Mouse (Mus musculus) limb, embryonic 12.5 days (tissue): Measurements from ENCODE around the gene Chst3. TPM values are rescaled to one million over a fixed set of nuclear protein-coding genes. Genes with fewer than 3 reads are reported as not detected.
"Not testable (repeated sequence)": the region's sequence is repeated elsewhere in the genome, so short reads cannot be mapped to it uniquely, and the experiment has no call there.

Experiments
- ATAC-seq: fragments of 200-750 bp; cut with Nextera tagmentation; 2 replicates; pipeline ENCODE4 v1.8.0; 2017; ENCODE audit warnings: low read depth, moderate TSS enrichment; ENCODE audit not compliant: insufficient number of reproducible peaks, insufficient read depth, low FRiP score, low TSS enrichment
- H3K27ac ChIP-seq: fragments of 300-500 bp; sonication (generic); 2 replicates; pipeline ENCODE4 v1.5.1; 2016; ENCODE audit warnings: mild to moderate bottlenecking, moderate library complexity
- H3K27me3 ChIP-seq: fragments of 300-500 bp; sonication (generic); 2 replicates; pipeline ENCODE4 v1.6.1; 2016; ENCODE audit warnings: mild to moderate bottlenecking, moderate library complexity
- H3K36me3 ChIP-seq: fragments of 300-500 bp; sonication (generic); 2 replicates; pipeline ENCODE4 v1.6.1; 2016; ENCODE audit warnings: mild to moderate bottlenecking, moderate library complexity
- H3K4me1 ChIP-seq: fragments of 300-500 bp; sonication (generic); replicated peaks from 2 replicates; pipeline ENCODE4 v1.6.1; 2016
- H3K4me2 ChIP-seq: fragments of 300-500 bp; sonication (generic); 2 replicates; pipeline ENCODE4 v1.6.1; 2016; ENCODE audit warnings: mild to moderate bottlenecking, moderate library complexity
- H3K4me3 ChIP-seq: fragments of 300-500 bp; sonication (generic); replicated peaks from 2 replicates; pipeline ENCODE4 v1.5.1; 2016; ENCODE audit warnings: mild to moderate bottlenecking
- H3K9ac ChIP-seq: fragments of 300-500 bp; sonication (generic); replicated peaks from 2 replicates; pipeline ENCODE4 v1.6.1; 2016; ENCODE audit warnings: mild to moderate bottlenecking, moderate library complexity
- H3K9me3 ChIP-seq: fragments of 300-500 bp; sonication (generic); 2 replicates; pipeline ENCODE4 v1.6.1; 2016; ENCODE audit warnings: mild to moderate bottlenecking, moderate library complexity
- whole genome bisulfite sequencing: fragments of 180-500 bp; shearing (Covaris S2); methylation state at CpG from one replicate; pipeline ENCODE4 v1.1.7; 2016; 5-methylcytosine and 5-hydroxymethylcytosine counted together
- polyA plus RNA-seq: library from polyadenylated mRNA; unstranded; fragments of >200 nt; fragmentation: Nextera tagmentation; extraction: Ambion mirVana; gene quantifications from 2 replicates; pipeline ENCODE4 v1.2.1, GENCODE M21; 2016

Gene Chst3
- polyA plus RNA-seq, 1 experiment from 2014 or later: 2.7 TPM

DNA sequence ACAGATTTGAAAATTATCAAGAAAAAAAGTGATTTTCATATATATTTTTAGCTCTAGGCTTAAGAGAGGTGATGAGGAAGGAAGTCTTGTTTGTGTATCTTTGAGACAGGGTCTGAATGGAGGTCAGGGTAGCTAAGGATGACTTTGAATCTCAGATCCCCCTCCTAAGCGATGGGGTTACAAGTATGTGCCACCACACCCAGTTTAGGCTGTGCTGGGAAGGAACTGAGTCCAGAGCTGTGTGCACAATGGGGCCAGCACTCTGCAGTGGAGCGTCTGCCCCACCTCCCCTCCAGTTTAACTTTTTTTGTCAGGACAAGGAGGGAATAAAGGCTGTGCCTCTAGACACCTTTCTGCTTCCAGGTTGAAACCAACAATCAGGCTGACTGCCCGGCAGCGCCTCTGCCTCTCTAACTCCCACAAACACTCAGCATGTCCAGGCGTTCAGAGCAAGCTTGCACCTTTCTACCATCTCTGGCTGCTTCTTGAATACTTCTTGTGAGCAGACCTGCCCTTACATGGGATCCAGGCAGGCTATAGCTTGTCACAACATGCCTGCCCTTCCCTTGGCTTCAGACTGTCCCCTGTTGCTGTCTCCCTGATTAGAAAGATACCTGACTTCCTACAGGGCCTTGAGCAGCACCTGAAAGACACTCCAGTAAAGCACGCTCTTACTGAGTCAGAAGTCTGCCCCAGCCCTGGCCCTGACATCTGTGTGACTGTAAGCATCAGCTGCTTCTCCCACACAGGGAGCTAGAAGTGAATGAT is 11.4 kb upstream of the Chst3 start:
- Histone ChIP-seq H3K4me1 (no peaks in the 10 kb centered on the region), H3K4me3 (no peak overlapping the region), H3K9me3 (no peaks in the 10 kb centered on the region), H3K27ac (peak overlapping the region; percentile 25; the same call in 1 of the 2 replicates), H3K27me3 (no peaks in the 10 kb centered on the region), H3K9ac (no peak overlapping the region), H3K4me2 (no peak overlapping the region), H3K36me3 (no peaks in the 10 kb centered on the region)
- 68% methylated on average over 6 of the region's 6 CpGs for WGBS
- no peak for ATAC-seq

DNA sequence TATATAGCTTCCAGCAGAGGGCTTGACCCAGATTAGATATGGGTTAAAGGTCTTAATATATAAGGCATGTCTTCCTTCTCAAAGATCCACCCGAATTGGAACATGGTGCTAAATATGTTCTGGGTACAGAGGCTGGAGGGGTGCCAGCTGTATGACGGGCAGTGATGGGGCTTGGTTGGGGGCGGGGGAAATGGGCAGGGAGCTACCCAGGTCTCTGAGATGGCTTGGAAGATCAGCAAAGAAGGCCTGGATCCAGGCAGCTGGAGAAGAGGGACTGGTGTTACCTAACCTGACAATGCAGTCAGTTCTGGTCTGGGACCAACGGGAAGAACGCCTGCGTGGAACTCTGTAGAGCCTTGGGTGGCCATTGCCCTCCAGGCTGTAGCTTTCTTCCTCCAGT is 10.1 kb upstream of the Chst3 start:
- 88% methylated on average over 6 of the region's 6 CpGs for WGBS
- H3K4me3 ChIP-seq: no peak overlapping the region
- no peaks in the 10 kb centered on the region for H3K27me3 ChIP-seq
- no peak overlapping the region for H3K4me2 ChIP-seq
- no peaks in the 10 kb centered on the region for H3K4me1 ChIP-seq
- no peaks in the 10 kb centered on the region for H3K36me3 ChIP-seq
- no peaks in the 10 kb centered on the region for H3K9me3 ChIP-seq
- no peak overlapping the region for H3K27ac ChIP-seq
- no peak for ATAC-seq
- no peak overlapping the region for H3K9ac ChIP-seq

DNA sequence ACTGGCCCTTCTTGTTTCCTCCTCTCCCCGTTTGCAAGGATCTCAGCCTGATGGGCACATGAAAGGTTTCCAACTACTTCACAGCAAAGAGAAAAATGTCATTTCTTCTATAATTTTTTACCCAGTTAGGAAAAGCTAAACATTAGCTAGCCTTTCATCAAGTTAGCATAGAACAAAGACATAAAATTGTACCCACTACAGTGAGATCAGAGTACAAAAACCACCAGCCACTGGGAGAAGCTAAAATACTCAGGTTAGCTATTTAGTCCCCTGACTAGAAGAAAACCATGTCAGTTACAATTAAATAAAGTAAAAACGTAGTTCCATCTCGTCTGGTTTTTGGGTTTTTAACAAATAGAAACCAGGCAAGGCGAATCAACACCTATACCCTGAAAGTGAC is 8.6 kb upstream of the Chst3 start:
- 77% methylated on average over 4 of the region's 4 CpGs for WGBS
- H3K27ac ChIP-seq: no peak overlapping the region
- H3K9me3 ChIP-seq: no peaks in the 10 kb centered on the region
- no peak for ATAC-seq
- H3K4me3 ChIP-seq: no peak overlapping the region
- no peaks in the 10 kb centered on the region for H3K4me1 ChIP-seq
- H3K4me2 ChIP-seq: no peak overlapping the region
- no peaks in the 10 kb centered on the region for H3K27me3 ChIP-seq
- no peak overlapping the region for H3K9ac ChIP-seq
- H3K36me3 ChIP-seq: no peaks in the 10 kb centered on the region

DNA sequence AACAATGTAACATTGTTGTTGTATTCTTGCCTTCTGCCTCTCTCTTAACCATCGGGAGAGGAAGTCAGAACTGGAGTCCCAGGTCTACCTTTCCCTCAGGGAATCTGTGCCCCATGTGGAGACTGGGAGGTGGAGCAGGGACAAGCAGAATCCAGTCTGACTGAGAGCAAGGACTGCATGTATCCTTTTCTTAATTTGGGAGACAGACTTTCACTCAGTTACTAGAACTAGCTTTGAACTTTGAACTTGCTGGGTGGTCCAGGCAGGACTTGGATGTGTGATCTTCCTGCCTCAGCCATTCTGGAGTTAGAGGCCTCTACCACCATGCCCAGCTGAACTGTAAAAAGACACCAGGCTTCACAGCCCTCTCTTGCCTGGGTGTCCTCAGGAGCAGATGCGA is 5.5 kb upstream of the Chst3 start:
- Histone ChIP-seq H3K4me2 (no peak overlapping the region), H3K27ac (no peak overlapping the region), H3K27me3 (no peaks in the 10 kb centered on the region), H3K36me3 (no peaks in the 10 kb centered on the region), H3K4me3 (no peak overlapping the region), H3K4me1 (peaks cover 2% of the 10 kb centered on the region; the same call in 1 of the 2 replicates), H3K9me3 (no peaks in the 10 kb centered on the region), H3K9ac (no peak overlapping the region)
- 70% methylated on average over 2 of the region's 2 CpGs for WGBS
- no peak for ATAC-seq

DNA sequence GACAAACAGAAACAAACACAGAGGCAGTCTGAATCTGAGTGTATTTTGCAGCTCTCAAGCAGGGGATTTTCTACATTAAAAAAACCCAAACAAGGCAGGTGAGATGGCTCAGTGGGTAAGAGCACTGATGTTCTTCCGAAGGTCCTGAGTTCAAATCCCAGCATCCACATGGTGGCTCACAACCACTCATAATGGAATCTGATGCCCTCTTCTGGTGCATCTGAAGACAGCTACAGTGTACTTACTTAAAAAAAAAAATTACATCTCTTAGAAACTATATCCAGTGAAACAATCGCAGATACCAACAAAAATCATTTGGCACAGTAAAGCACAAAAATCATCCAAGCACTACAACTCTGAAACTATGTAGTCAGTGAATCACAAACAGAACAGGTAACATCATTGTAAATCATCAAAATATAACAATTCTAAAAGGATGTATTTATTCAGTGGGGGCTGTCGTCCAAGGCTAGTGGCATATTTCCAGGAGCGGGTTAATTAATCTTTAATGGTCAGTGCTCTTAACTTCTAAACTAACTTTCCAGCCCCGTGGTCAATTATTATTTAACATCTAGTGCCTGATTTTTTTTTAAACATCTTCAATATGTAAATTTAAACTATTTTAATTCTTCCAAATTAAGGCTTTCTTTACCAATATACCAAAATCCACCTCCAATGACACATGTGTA is 2.7 kb upstream of the Chst3 start:
- not testable (repeated sequence) for ATAC-seq, H3K9me3 ChIP-seq, H3K27ac ChIP-seq, H3K36me3 ChIP-seq, H3K4me2 ChIP-seq, H3K27me3 ChIP-seq, H3K4me3 ChIP-seq, H3K9ac ChIP-seq
- peaks cover 19% of the 10 kb centered on the region for H3K4me1 ChIP-seq
- WGBS: 90% methylated on average over 5 of the region's 5 CpGs

DNA sequence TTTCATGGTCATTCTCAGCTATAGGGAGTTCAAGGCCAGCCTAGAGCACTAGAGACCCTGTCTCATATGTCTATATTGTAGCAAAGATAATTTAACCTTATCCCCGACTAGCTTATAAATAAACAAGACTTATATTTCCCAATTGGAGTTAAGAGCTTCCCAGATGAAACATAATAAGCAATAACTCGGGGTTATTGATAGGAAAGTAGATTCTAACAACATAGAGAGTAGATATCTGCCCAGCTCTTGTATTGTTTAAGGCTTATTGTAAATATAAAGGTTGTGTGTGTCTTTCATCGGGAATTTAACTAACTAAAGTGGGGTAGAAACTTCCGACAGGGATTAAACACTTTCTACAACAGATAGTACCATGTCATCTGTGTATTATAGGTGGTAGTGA is 1.5 kb upstream of the Chst3 start:
- Histone ChIP-seq H3K4me1 (peaks cover 24% of the 10 kb centered on the region), H3K9ac (no peak overlapping the region), H3K4me3 (no peak overlapping the region), H3K27me3 (peaks cover 4% of the 10 kb centered on the region), H3K36me3 (no peaks in the 10 kb centered on the region), H3K4me2 (no peak overlapping the region), H3K9me3 (no peaks in the 10 kb centered on the region), H3K27ac (no peak overlapping the region)
- 88% methylated on average over 4 of the region's 4 CpGs for WGBS
- ATAC-seq: no peak

- H3K4me2 ChIP-seq: peak overlapping the region; percentile 90
- peaks cover 4% of the 10 kb centered on the region for H3K27me3 ChIP-seq
- no peak overlapping the region for H3K9ac ChIP-seq
- WGBS: 75% methylated on average over 5 of the region's 5 CpGs
- H3K27ac ChIP-seq: 0 out of 2 replicates have a peak overlapping the region, but pooled peaks have one; percentile 86
- H3K4me3 ChIP-seq: peak overlapping the region; percentile 66; the same call in 1 of the 2 replicates
- peaks cover 29% of the 10 kb centered on the region for H3K4me1 ChIP-seq
- ATAC-seq: no peak
- H3K9me3 ChIP-seq: no peaks in the 10 kb centered on the region
- H3K36me3 ChIP-seq: no peaks in the 10 kb centered on the region
Observed at GRCm38 (mm10) chr10:60220042-60220523, 1.0 kb upstream of the Chst3 start.

GRCm38 (mm10) chr10:60218033-60218590 is 948 bp downstream of the Chst3 start:
- H3K4me1 ChIP-seq: peaks cover 39% of the 10 kb centered on the region
- peaks cover 4% of the 10 kb centered on the region for H3K27me3 ChIP-seq
- no peak for ATAC-seq
- H3K27ac ChIP-seq: peak overlapping the region; percentile 86
- peak overlapping the region; percentile 87 for H3K9ac ChIP-seq
- H3K4me3 ChIP-seq: peak overlapping the region; percentile 66
- peak overlapping the region; percentile 90 for H3K4me2 ChIP-seq
- no peaks in the 10 kb centered on the region for H3K9me3 ChIP-seq
- H3K36me3 ChIP-seq: no peaks in the 10 kb centered on the region
- 5% methylated on average over 18 of the region's 18 CpGs for WGBS

GRCm38 (mm10) chr10:60216331-60217095 is 2.5 kb downstream of the Chst3 start:
- no peak overlapping the region for H3K4me3 ChIP-seq
- no peak overlapping the region for H3K4me2 ChIP-seq

GRCm38 (mm10) chr10:60215077-60215960 is 3.7 kb downstream of the Chst3 start:
- no peak for ATAC-seq
- Histone ChIP-seq H3K4me3 (no peak overlapping the region), H3K27me3 (peaks cover 4% of the 10 kb centered on the region), H3K4me2 (no peak overlapping the region), H3K4me1 (peaks cover 54% of the 10 kb centered on the region), H3K9me3 (no peaks in the 10 kb centered on the region), H3K27ac (peak overlapping the region; percentile 50; the same call in 1 of the 2 replicates), H3K36me3 (no peaks in the 10 kb centered on the region), H3K9ac (no peak overlapping the region)
- WGBS: 58% methylated on average over 14 of the region's 14 CpGs

More at GRCm38 (mm10) chr10:60216331-60217095, 2.5 kb downstream of the Chst3 start:
- no peak overlapping the region for H3K27ac ChIP-seq
- H3K9ac ChIP-seq: no peak overlapping the region
- 90% methylated on average over 11 of the region's 11 CpGs for WGBS
- H3K36me3 ChIP-seq: no peaks in the 10 kb centered on the region
- H3K27me3 ChIP-seq: peaks cover 4% of the 10 kb centered on the region
- ATAC-seq: no peak
- no peaks in the 10 kb centered on the region for H3K9me3 ChIP-seq
- peaks cover 54% of the 10 kb centered on the region for H3K4me1 ChIP-seq
